Mouse (Mus musculus) CH12.LX (cell line): Measurements from ENCODE around the gene Nek2.

Experiments
- BHLHE40 ChIP-seq: IDR thresholded peaks from 2 replicates; pipeline ENCODE4 v1.6.1; 2011; ENCODE audit warnings: mild to moderate bottlenecking, low read depth, low read length, improper control_type of control experiment
- CHD2 ChIP-seq: IDR thresholded peaks from 2 replicates; pipeline ENCODE4 v1.6.1; 2011; ENCODE audit warnings: low read length, improper control_type of control experiment
- CTCF ChIP-seq, 2 experiments: IDR thresholded peaks in 1 of 2; conservative IDR thresholded peaks in 1 of 2; 2 replicates each; pipeline ENCODE4 v1.5.1; 2011 to 2012; ENCODE audit warnings: low read depth in 2 of 2, low read length in 2 of 2, improper control_type of control experiment in 1 of 2, inconsistent platforms in 1 of 2, mild to moderate bottlenecking in 1 of 2, moderate library complexity in 1 of 2
- E2F4 ChIP-seq: IDR thresholded peaks from 2 replicates; pipeline ENCODE4 v1.6.1; 2011; ENCODE audit warnings: low read depth, low read length, improper control_type of control experiment; ENCODE audit not compliant: insufficient replicate concordance
- GABPA ChIP-seq: IDR thresholded peaks from 2 replicates; pipeline ENCODE4 v1.6.1; 2012; ENCODE audit warnings: low read depth, low read length, improper control_type of control experiment, inconsistent platforms; ENCODE audit not compliant: insufficient replicate concordance
- KAT2A ChIP-seq: IDR thresholded peaks from 2 replicates; pipeline ENCODE4 v1.6.1; 2012; ENCODE audit warnings: low read length, improper control_type of control experiment, inconsistent platforms; ENCODE audit not compliant: insufficient replicate concordance
- MAX ChIP-seq: IDR thresholded peaks from 2 replicates; pipeline ENCODE4 v1.6.1; 2011; ENCODE audit warnings: low read length, improper control_type of control experiment
- MEF2A ChIP-seq: IDR thresholded peaks from 2 replicates; pipeline ENCODE4 v1.6.1; 2014; ENCODE audit warnings: low read depth, mild to moderate bottlenecking, inconsistent platforms, low read length, improper control_type of control experiment, borderline replicate concordance
- NELFE ChIP-seq: IDR thresholded peaks from 2 replicates; pipeline ENCODE4 v1.6.1; 2011; ENCODE audit warnings: low read depth, low read length, improper control_type of control experiment
- RAD21 ChIP-seq: IDR thresholded peaks from 2 replicates; pipeline ENCODE4 v1.6.1; 2011; ENCODE audit warnings: low read depth, mild to moderate bottlenecking, low read length, improper control_type of control experiment, moderate library complexity
- RCOR1 ChIP-seq: conservative IDR thresholded peaks from 2 replicates; pipeline ENCODE4 v1.6.1; 2012; ENCODE audit warnings: low read depth, mild to moderate bottlenecking, inconsistent platforms, low read length, improper control_type of control experiment
- SMC3 ChIP-seq: IDR thresholded peaks from 2 replicates; pipeline ENCODE4 v1.6.1; 2011; ENCODE audit warnings: low read depth, low read length, improper control_type of control experiment
- ZKSCAN1 ChIP-seq: IDR thresholded peaks from 2 replicates; pipeline ENCODE4 v1.6.1; 2012; ENCODE audit warnings: low read depth, inconsistent platforms, low read length, improper control_type of control experiment, borderline replicate concordance

DNA sequence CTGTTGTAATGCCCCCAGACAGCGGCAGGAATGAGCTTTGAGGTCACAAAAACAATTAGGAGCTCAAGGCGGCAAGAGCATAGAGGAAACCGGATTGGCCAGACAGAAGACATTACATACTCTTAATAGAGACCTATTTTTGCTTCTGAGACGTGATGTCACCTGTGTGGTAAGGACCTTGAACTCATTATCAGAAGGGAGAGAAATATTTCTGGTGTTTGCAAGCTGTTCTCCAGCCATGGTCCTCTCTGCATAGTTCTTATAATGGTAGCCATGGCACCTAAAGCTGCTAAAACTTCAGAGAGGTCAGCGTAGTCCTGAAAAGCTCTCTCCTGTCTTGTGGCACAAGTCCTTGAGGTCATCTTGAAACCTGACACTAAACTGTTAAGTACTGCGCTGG, 35.0 kb upstream of the Nek2 start:
- no peak for TF ChIP-seq CTCF (conservative IDR thresholded peaks at IDR 0.05 in 1 of 2, IDR thresholded peaks at IDR 0.05 in 1 of 2; ENCODE audit: low read depth in 2 of 2, low read length in 2 of 2)
- TF ChIP-seq RCOR1: no peak
- no peak for TF ChIP-seq ZKSCAN1
- no peak for TF ChIP-seq MEF2A
- TF ChIP-seq MAX: no peak
- no peak for TF ChIP-seq CHD2
- no peak for TF ChIP-seq BHLHE40
- no peak for TF ChIP-seq E2F4
- no peak for TF ChIP-seq SMC3
- no peak for TF ChIP-seq NELFE
- TF ChIP-seq RAD21: no peak
- no peak for TF ChIP-seq GABPA
- no peak for TF ChIP-seq KAT2A
